Mouse (Mus musculus): ENCODE data around the gene Mtmr6. TPM values are rescaled to one million over a fixed set of nuclear protein-coding genes. Genes with fewer than 3 reads are reported as not detected.

Gene Mtmr6
- total and polyA plus RNA-seq, 3 experiments: 11.7 to 20.3 (median 18.5) TPM

GRCm38 (mm10) chr14:60219886-60220285 lies 45.1 kb upstream of the Mtmr6 start:
- H3K27me3 ChIP-seq (replicated peaks): no peaks in the 10 kb centered on the region
- TF ChIP-seq NRF1 (IDR thresholded peaks at IDR 0.05; ENCODE audit: low read depth, low read length): no peak
- no peak for TF ChIP-seq MAZ (IDR thresholded peaks at IDR 0.05; ENCODE audit: low read depth, low read length)
- TF ChIP-seq ETS1 (conservative IDR thresholded peaks at IDR 0.05; ENCODE audit: low read depth, low read length): no peak
- TF ChIP-seq MEF2A (IDR thresholded peaks at IDR 0.05; ENCODE audit: borderline replicate concordance, low read depth, low read length): no peak
- no peak for TF ChIP-seq CHD2 (IDR thresholded peaks at IDR 0.05; ENCODE audit: low read length)
- TF ChIP-seq PAX5 (IDR thresholded peaks at IDR 0.05; ENCODE audit: low read length): no peak
- no peak for TF ChIP-seq IRF4 (IDR thresholded peaks at IDR 0.05; ENCODE audit: low read depth, low read length)
- TF ChIP-seq ZNF384 (IDR thresholded peaks at IDR 0.05; ENCODE audit: low read depth, low read length): no peak
- H3K9ac ChIP-seq (ENCODE audit: insufficient read depth, low read depth): no peak overlapping the region
- dilution Hi-C loops (cut with MboI; ENCODE audit: extremely low pct_ligation_motif_present, extremely low pct_unique_long_range_greater_than_20kb, low sequenced_read_pairs): no loop called here
- in situ Hi-C loops (cut with MboI; ENCODE audit: low pct_ligation_motif_present, low pct_unique_long_range_greater_than_20kb, low sequenced_read_pairs): no loop called here
- no peak overlapping the region for H3K4me3 ChIP-seq (replicated peaks in 1 of 3; ENCODE audit: low read depth in 2 of 3, low read length in 2 of 3, poor library complexity in 1 of 3)
- DNase-seq (ENCODE audit: extremely low read depth): no peak
- peaks cover 18 to 64% of the 10 kb centered on the region in 2 experiments for H3K36me3 ChIP-seq (replicated peaks in 1 of 2; ENCODE audit: control insufficient read depth in 1 of 2, insufficient read depth in 1 of 2, low read length in 1 of 2)
- no peaks in the 10 kb centered on the region for H3K9me3 ChIP-seq (replicated peaks; ENCODE audit: low read length)
- H3K27ac ChIP-seq (ENCODE audit: insufficient read depth, low read depth): no peak overlapping the region
- H3K4me1 ChIP-seq (ENCODE audit: control insufficient read depth in 1 of 2, insufficient read depth in 2 of 2): no peaks in the 10 kb centered on the region
- no peak overlapping the region for H3K4me2 ChIP-seq (ENCODE audit: insufficient read depth, low read depth, poor library complexity, severe bottlenecking)
- H3K79me2 ChIP-seq (replicated peaks; ENCODE audit: control insufficient read depth, extremely low read depth, insufficient read depth, poor library complexity, severe bottlenecking): 0 out of 2 replicates have a peak, but pooled peaks cover 2% of the 10 kb centered on the region

GRCm38 (mm10) chr14:60238551-60238950 lies 26.5 kb upstream of the Mtmr6 start:
- H3K9ac ChIP-seq (ENCODE audit: insufficient read depth, low read depth): no peak overlapping the region
- no peak overlapping the region for H3K4me3 ChIP-seq (replicated peaks in 1 of 3; ENCODE audit: low read depth in 2 of 3, low read length in 2 of 3, poor library complexity in 1 of 3)
- no peaks in the 10 kb centered on the region for H3K27me3 ChIP-seq (replicated peaks)
- no peak for TF ChIP-seq UBTF (IDR thresholded peaks at IDR 0.05; ENCODE audit: low read depth, low read length)
- no peak for TF ChIP-seq CTCF (conservative IDR thresholded peaks at IDR 0.05 in 1 of 2, IDR thresholded peaks at IDR 0.05 in 1 of 2; ENCODE audit: low read depth in 2 of 2, low read length in 2 of 2)
- TF ChIP-seq NELFE (IDR thresholded peaks at IDR 0.05; ENCODE audit: low read depth, low read length): no peak
- TF ChIP-seq MAX (IDR thresholded peaks at IDR 0.05; ENCODE audit: low read length): no peak
- TF ChIP-seq MAFK (IDR thresholded peaks at IDR 0.05; ENCODE audit: insufficient replicate concordance, low read length): no peak
- TF ChIP-seq RAD21 (IDR thresholded peaks at IDR 0.05; ENCODE audit: low read depth, low read length): no peak
- TF ChIP-seq ZMIZ1 (IDR thresholded peaks at IDR 0.05; ENCODE audit: low read depth, low read length): no peak
- TF ChIP-seq ETS1 (conservative IDR thresholded peaks at IDR 0.05; ENCODE audit: low read depth, low read length): no peak
- TF ChIP-seq TBP (conservative IDR thresholded peaks at IDR 0.05; ENCODE audit: low read depth, low read length): no peak
- TF ChIP-seq USF1 (IDR thresholded peaks at IDR 0.05; ENCODE audit: low read depth, low read length): no peak
- TF ChIP-seq JUN (IDR thresholded peaks at IDR 0.05; ENCODE audit: insufficient read depth, low read depth, low read length): no peak
- TF ChIP-seq POLR2A (IDR thresholded peaks at IDR 0.05; ENCODE audit: low read depth, low read length): no peak
- TF ChIP-seq SMC3 (IDR thresholded peaks at IDR 0.05; ENCODE audit: low read depth, low read length): no peak
- H3K79me2 ChIP-seq (replicated peaks; ENCODE audit: control insufficient read depth, extremely low read depth, insufficient read depth, poor library complexity, severe bottlenecking): no peaks in the 10 kb centered on the region
- no peak overlapping the region for H3K27ac ChIP-seq (ENCODE audit: insufficient read depth, low read depth)
- H3K9me3 ChIP-seq (replicated peaks; ENCODE audit: low read length): no peaks in the 10 kb centered on the region
- in situ Hi-C loops (cut with MboI; ENCODE audit: low pct_ligation_motif_present, low pct_unique_long_range_greater_than_20kb, low sequenced_read_pairs) (no loop called here), dilution Hi-C loops (cut with MboI; ENCODE audit: extremely low pct_ligation_motif_present, extremely low pct_unique_long_range_greater_than_20kb, low sequenced_read_pairs) (no loop called here)
- peaks cover 34 to 76% of the 10 kb centered on the region in 2 experiments for H3K36me3 ChIP-seq (replicated peaks in 1 of 2; ENCODE audit: control insufficient read depth in 1 of 2, insufficient read depth in 1 of 2, low read length in 1 of 2)
- DNase-seq (ENCODE audit: extremely low read depth): no peak
- H3K4me2 ChIP-seq (ENCODE audit: insufficient read depth, low read depth, poor library complexity, severe bottlenecking): no peak overlapping the region
- H3K4me1 ChIP-seq (ENCODE audit: control insufficient read depth in 1 of 2, insufficient read depth in 2 of 2): no peaks in the 10 kb centered on the region

Data from CH12.LX (cell line).